In the genomic region with DNA sequence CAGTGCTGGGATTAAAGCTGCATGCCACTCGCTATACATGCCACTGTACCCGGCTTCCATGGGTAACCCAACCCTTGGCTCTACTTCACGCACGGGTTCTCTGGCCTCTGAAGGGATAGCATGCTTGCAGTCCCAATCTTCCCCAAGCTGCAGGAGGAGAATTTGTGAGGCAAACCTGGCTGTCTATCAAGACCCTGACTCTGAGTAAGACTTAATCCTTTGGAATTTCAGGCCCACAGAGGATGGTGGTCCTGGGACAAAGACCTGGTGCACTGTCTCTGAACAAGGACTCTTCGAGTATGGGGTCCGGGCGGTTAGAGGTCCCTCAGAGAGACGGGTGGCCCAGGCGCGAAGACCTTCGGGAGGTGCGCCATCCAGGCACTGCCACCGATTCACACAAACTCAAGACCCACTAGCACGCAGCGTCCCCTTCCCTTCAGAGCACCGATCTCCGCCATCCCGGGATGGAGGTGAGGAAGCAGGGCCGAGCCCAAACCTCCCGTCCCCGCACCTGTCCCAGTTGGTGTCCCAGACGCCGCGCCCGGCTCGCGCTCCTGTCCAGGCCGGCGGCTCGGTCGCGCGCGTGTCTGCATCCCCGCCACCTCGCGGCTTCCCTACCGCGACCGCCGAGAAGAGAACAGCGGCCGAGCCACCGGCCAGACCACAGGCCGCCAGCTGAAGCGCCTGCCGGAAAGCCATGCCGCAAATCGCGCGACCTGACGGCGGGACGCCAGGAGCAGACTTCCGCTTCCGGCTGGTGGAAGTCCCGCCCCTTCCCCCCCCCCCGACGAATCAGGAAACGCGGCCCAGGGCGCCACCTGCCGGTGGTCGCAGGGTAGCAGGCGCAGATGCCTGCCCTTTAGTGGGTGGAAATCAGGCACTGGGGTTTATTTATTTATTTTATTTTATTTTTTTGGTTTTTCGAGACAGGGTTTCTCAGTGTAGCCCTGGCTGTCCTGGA, we compare ENCODE assay signal across 8 mouse cellular contexts. TPM values are rescaled to one million over a fixed set of nuclear protein-coding genes. Genes with fewer than 3 reads are reported as not detected.
DNase-seq lines count a peak whose midpoint lies in the region; ATAC-seq lines count a peak whose summit lies in the region.

Gene Pgam5 (minus strand): TSS at position 773 of the 961 bp plus-strand sequence.

- H3K27ac ChIP-seq in hindbrain, embryonic 13.5 days, result peak within 1 kb of the TSS; percentile 76

- no peaks in the 10 kb centered on the region for H3K27me3 ChIP-seq in hindbrain, embryonic 13.5 days

- peaks cover 18% of the 10 kb centered on the region for H3K4me1 ChIP-seq in hindbrain, embryonic 13.5 days (replicated peaks)

- DNase-seq in NIH3T3 (ENCODE audit: low read depth), result peak; percentile 99
- DNase-seq in cerebellum, postnatal 10 days, result peak; percentile 97 to 99
- peak; percentile 62 to 81 for DNase-seq in frontal cortex, postnatal 14 days (ENCODE audit: low spot score in 2 of 2)
- peak; percentile 81 to 93 for DNase-seq in layer of hippocampus, postnatal 25 days (ENCODE audit: extremely low spot score in 1 of 2, low spot score in 1 of 2)
- DNase-seq in lung, postnatal 25 days (ENCODE audit: low spot score), result peak; percentile 84
- peak; percentile 97 for DNase-seq in retina, embryonic 14.5 days (ENCODE audit: low spot score)
- peak; percentile 95 for DNase-seq in thymus, postnatal 4 days

- H3K4me2 ChIP-seq in hindbrain, embryonic 13.5 days, result peak within 1 kb of the TSS; percentile 99

- peak within 1 kb of the TSS; percentile 96 for H3K9ac ChIP-seq in hindbrain, embryonic 13.5 days

- ATAC-seq in hindbrain, embryonic 13.5 days (ENCODE audit: low FRiP score), result peak; percentile 87

- H3K36me3 ChIP-seq in hindbrain, embryonic 13.5 days, result peaks cover 33% of the 10 kb centered on the region

- peak within 1 kb of the TSS; percentile 98 for H3K4me3 ChIP-seq in hindbrain, embryonic 13.5 days

- H3K9me3 ChIP-seq in hindbrain, embryonic 13.5 days, result no peaks in the 10 kb centered on the region

- WGBS in hindbrain, embryonic 13.5 days, result under 1% methylated on average over 62 of the region's 66 CpGs

RNA-seq across cellular contexts. Expression of gene Pgam5, which starts in this region (rescaled TPM):
- polyA plus RNA-seq in hindbrain, embryonic 13.5 days (2015; fragmentation: Nextera tagmentation; extraction: Ambion mirVana), result 89.4 and 93.9 TPM in 2 replicates
- 10 to 100 TPM; 62.5 to 63.2 TPM for total RNA-seq in layer of hippocampus, postnatal 25 days (2021)

Comparison
In these comparisons a context has a peak if more than half of its experiments do, and no peak if none do; other contexts are left out.
1. Peak in every context shown above with its lines: DNase-seq, ATAC-seq, H3K4me3 ChIP-seq and H3K27ac ChIP-seq.